Mouse (Mus musculus): ENCODE results near the gene Pamr1.

Pamr1 gene

GRCm38 (mm10) chr2:102663865-102664264 is 114.1 kb downstream of the Pamr1 start:
- no peak for DNase-seq

DNA sequence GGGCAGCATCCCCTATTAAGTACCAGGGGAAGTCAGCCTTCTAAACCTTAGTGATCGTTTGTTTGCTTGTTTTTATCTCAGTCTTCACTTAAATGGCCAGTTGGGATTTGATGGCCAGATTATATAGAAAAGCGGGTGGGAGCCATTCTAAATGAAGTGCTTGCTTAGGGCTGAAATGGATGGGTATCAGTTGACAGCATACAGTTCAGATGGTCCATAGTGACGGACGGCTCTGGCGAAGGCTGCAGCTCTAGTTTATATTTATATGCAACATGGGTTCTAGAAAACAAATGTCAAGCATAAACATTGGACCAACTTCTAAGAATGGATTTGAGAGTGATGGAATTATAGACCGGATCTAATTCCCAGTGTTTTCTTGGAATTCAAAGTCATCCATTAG is 118.2 kb downstream of the Pamr1 start:
- DNase-seq, result no peak

DNA sequence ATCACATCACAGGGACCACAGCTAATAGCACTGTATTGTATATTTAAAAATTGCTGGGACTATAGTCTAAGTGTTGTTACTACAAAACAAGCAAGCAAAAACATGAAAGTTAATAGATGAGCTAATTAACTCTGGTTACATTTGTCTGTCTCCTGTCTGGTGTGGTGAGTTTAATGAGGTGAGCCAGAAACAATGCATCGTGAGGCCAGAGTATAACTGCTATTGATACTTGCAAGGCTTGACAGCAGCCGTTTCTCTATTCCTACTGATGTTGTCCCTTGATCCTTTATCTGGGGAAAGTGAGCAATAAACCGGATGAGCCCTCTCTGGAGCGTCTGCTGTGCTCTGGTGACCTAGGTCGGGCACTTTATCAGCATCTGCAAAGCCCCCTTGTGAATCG is 119.8 kb downstream of the Pamr1 start:
- no peak for DNase-seq

GRCm38 (mm10) chr2:102674582-102674981 is 124.8 kb downstream of the Pamr1 start:
- DNase-seq, result no peak

DNA sequence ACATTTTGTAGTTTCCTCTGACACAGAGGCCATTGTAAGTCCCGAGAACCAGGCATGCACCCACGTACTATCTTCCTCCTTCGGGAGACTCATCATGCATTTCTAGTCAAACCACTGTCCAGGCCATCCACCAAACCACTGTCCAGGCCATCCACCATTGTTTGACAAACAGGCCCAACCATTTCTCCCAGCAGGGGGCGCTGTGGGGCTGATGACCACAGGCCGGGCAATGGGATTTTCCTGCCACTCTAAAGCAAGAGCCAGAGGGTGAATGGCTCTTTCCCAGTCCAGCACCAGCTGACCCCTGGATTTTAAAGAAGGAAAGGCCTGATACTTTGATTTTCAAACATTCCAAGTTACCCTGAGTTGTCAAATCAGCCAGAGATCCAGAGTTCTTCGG is 125.5 kb downstream of the Pamr1 start:
- peak; percentile 15 to 18 for DNase-seq

GRCm38 (mm10) chr2:102676716-102677312 is 127.0 kb downstream of the Pamr1 start:
- DNase-seq, result no peak

GRCm38 (mm10) chr2:102677400-102677799 is 127.6 kb downstream of the Pamr1 start:
- DNase-seq, result no peak

DNA sequence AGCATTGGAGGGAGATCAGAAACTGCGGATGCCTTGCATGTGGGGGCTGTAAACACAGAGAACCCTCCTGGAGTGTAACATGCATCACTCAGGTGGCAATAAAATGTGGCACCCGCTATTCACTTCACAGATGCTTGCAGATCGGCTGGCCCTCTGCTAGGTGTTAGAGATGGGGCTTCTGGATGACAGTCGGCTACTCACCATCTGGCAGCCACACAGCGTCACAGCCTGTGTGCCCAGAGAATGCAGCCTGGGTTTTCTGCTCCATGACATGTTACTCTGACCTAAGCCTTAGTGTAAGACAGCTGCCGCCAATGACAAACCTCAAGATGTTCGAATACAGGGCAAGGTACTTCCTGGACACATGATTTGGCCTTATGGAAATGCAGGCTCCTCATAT is 131.5 kb downstream of the Pamr1 start:
- no peak for DNase-seq

- peak in 1 of 2 experiments; percentile 4 for DNase-seq
Measured at GRCm38 (mm10) chr2:102682168-102682567, 132.4 kb downstream of the Pamr1 start.

DNA sequence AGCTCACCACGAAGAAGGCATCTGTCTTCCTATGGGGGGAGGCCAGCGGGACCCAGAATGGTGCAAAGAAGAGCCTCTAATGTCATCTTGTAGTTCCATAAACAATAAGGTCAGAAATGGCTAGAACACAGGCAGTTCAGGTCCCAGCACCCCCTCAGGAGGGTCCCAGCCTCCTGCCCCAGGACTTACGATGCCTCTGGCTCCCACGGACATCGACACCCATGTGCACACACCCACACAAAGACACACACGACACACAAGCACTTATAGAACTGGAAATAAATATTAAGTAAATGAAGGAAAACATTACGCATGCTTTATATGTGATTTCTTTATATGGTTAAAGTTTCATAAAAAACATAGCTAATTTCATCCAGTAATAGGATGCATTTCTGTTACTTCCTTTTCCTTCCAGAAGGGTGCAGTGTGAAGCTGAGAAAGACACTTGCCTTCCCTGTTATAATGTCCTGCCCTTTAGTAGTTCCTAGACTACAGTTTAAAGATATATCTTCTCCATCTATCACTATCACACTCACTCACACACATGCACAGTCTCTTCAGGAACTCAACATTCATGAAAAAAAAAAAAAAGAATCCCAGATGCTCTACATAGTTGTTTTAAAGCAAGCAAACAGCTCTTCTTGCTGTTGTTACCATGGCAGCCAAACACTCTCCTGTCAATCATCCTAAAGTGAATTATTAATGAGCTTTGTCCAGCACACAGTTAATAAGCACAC is 135.7 kb downstream of the Pamr1 start:
- DNase-seq, result no peak

DNA sequence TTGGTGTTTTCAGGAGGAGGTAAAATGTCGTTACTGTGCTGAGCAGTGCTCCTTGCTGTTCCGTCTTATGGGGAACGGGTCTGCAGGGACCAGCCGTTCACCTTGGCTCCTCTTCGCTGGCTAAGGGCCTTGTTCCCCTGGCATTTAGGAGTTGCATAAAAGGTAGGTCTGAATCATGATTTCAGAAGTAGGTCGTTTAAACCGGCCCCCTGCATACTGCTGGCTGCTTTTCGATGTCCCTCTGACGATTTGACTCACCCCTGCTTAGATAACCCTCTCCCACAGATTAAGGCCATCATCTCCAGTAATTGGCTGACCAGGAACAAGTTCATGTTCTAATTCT is 136.3 kb downstream of the Pamr1 start:
- no peak for DNase-seq
